Mouse (Mus musculus) C2C12 (cell line): ENCODE data around the gene Lhx3.

Experiments used
- CEBPB ChIP-seq: IDR thresholded peaks from one replicate; pipeline ENCODE4 v1.6.1; 2011; ENCODE audit warnings: low read depth, mild to moderate bottlenecking, control low read depth, moderate library complexity
- CTCF ChIP-seq: IDR thresholded peaks from one replicate; pipeline ENCODE4 v1.5.1; 2011; ENCODE audit not compliant: control insufficient read depth, insufficient read depth, insufficient read length
- FOSL1 ChIP-seq: IDR thresholded peaks from one replicate; pipeline ENCODE4 v1.8.0; 2011; ENCODE audit warnings: mild to moderate bottlenecking, low read length; ENCODE audit not compliant: poor library complexity, insufficient read depth, severe bottlenecking
- MAX ChIP-seq: IDR thresholded peaks from one replicate; pipeline ENCODE4 v1.6.1; 2011; ENCODE audit warnings: mild to moderate bottlenecking, control low read depth
- MYOG ChIP-seq: IDR thresholded peaks from one replicate; pipeline ENCODE4 v1.6.1; 2011; ENCODE audit not compliant: control insufficient read depth, insufficient read length; ENCODE audit errors: extremely low read depth
- USF1 ChIP-seq: IDR thresholded peaks from one replicate; pipeline ENCODE4 v1.6.1; 2011; ENCODE audit warnings: low read depth, mild to moderate bottlenecking, control low read depth, moderate library complexity

DNA sequence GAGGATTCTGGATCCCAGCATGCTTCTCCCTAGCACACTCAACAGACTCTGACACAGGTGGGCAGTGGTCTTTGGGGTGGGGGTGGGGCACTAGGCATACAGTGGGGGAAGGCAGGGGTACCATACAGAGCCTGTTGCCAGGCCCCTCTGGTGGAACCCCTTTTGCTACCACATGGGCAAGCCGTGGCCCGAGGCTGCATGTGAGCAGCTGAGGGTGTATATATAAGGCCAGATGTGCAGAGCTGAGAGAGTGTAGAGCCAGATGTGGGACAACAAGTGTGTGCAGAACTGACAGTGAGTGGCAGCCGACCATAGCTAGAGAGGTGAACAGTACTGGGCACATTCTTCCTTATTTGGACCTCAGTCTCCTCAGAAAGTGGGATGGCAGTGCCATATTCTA lies 41.2 kb downstream of the Lhx3 start:
- no peak for TF ChIP-seq CTCF
- TF ChIP-seq CEBPB, result no peak
- TF ChIP-seq MYOG, result no peak
- TF ChIP-seq MAX, result no peak
- TF ChIP-seq USF1, result no peak
- TF ChIP-seq FOSL1, result no peak
